Mouse (Mus musculus) kidney, adult 2 months (tissue): ENCODE measurements around the gene Ggt7.

Source experiments
- CTCF ChIP-seq: fragments of 200-500 bp; conservative IDR thresholded peaks from 2 replicates; pipeline ENCODE4 v1.5.1; 2011; ENCODE audit warnings: low read depth, mild to moderate bottlenecking, control low read depth, low read length, moderate library complexity, mixed read lengths; ENCODE audit not compliant: insufficient read depth, insufficient read length
- POLR2A ChIP-seq: fragments of 200-500 bp; IDR thresholded peaks from one replicate; pipeline ENCODE4 v1.6.1; 2011; ENCODE audit warnings: low read depth, low read length, control low read depth

- TF ChIP-seq CTCF (peak; percentile 31; the same call in 1 of the 2 replicates), POLR2A (no peak)
Measured at GRCm38 (mm10) chr2:155451256-155451655, 66.8 kb downstream of the Ggt7 start.
